Mouse (Mus musculus) bone marrow, adult 2 months (tissue): Measurements from ENCODE around the gene Hacd1.

Source experiments
- CTCF ChIP-seq: fragments of 200-500 bp; IDR thresholded peaks from 2 replicates; pipeline ENCODE4 v1.5.1; 2011; ENCODE audit warnings: low read length, control low read depth; ENCODE audit not compliant: control insufficient read depth, insufficient read depth
- POLR2A ChIP-seq: fragments of 200-500 bp; IDR thresholded peaks from 2 replicates; pipeline ENCODE4 v1.6.1; 2011; ENCODE audit warnings: low read depth, mild to moderate bottlenecking, control low read depth, low read length, borderline replicate concordance; ENCODE audit not compliant: control insufficient read depth

DNA sequence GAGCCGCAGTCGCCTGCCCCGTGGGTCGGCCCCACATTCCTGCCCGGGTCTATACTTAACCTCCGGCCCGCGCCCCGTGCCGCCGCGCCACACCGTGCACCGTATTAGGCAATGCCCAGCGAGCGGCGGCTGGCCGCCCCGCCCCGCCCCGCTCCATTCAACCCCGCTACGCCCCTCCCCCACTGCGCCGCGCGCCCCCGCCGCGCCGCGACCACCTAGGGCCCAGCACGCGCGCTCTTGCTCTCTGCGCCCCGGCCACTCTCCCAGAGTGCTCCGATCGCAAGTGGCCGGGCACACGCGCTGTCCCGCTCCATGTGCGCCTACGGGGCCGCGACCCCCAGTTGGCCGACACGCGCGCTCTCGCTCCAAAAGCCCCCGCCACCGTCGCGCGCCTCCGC lies 768 bp downstream of the Hacd1 start:
- TF ChIP-seq CTCF (no peak), POLR2A (no peak)
